ENCODE assay signal across 8 mouse cellular contexts in genomic region chr11:118355640-118356039, GRCm38 (mm10). TPM values are rescaled to one million over a fixed set of nuclear protein-coding genes. Genes with fewer than 3 reads are reported as not detected.
DNase-seq lines count a peak whose midpoint lies in the region; ATAC-seq and TF ChIP-seq lines count a peak whose summit lies in the region.

Gene Timp2 (minus strand): TSS chr11:118355740.

- 23% methylated on average over 6 of the region's 6 CpGs for WGBS in forebrain, embryonic 14.5 days
- 27% methylated on average over 6 of the region's 6 CpGs for WGBS in hindbrain, embryonic 13.5 days
- WGBS in liver, embryonic 15.5 days (ENCODE audit: insufficient replicate concordance): 44% methylated on average over 6 of the region's 6 CpGs

- no peak for TF ChIP-seq EP300 in CH12.LX (IDR thresholded peaks at IDR 0.05; ENCODE audit: low read length)

- peak within 1 kb of the TSS; percentile 2; the same call in 1 of the 2 replicates for H3K9ac ChIP-seq in CH12.LX (ENCODE audit: insufficient read depth, low read depth)
- H3K9ac ChIP-seq in forebrain, embryonic 14.5 days (ENCODE audit: low read length): peak within 1 kb of the TSS; percentile 96
- H3K9ac ChIP-seq in hindbrain, embryonic 13.5 days: peak within 1 kb of the TSS; percentile 92
- H3K9ac ChIP-seq in liver, embryonic 15.5 days: peak within 1 kb of the TSS; percentile 49

- H3K79me2 ChIP-seq in CH12.LX (replicated peaks; ENCODE audit: control insufficient read depth, extremely low read depth, insufficient read depth, poor library complexity, severe bottlenecking): no peaks in the 10 kb centered on the region

- in situ Hi-C loops in CH12.LX (cut with MboI; ENCODE audit: low pct_ligation_motif_present, low pct_unique_long_range_greater_than_20kb, low sequenced_read_pairs): no loop called here

- peak within 1 kb of the TSS; percentile 83 for H3K4me2 ChIP-seq in CH12.LX (ENCODE audit: insufficient read depth, low read depth, poor library complexity, severe bottlenecking)
- peak within 1 kb of the TSS; percentile 83 for H3K4me2 ChIP-seq in forebrain, embryonic 14.5 days (ENCODE audit: low read length)
- H3K4me2 ChIP-seq in hindbrain, embryonic 13.5 days: peak within 1 kb of the TSS; percentile 84
- peak within 1 kb of the TSS; percentile 73 for H3K4me2 ChIP-seq in liver, embryonic 15.5 days

- H3K27ac ChIP-seq in CH12.LX (ENCODE audit: insufficient read depth, low read depth): no peak within 1 kb of the TSS
- peak within 1 kb of the TSS; percentile 90 for H3K27ac ChIP-seq in forebrain, embryonic 14.5 days (ENCODE audit: low read depth, low read length)
- H3K27ac ChIP-seq in hindbrain, embryonic 13.5 days: peak within 1 kb of the TSS; percentile 92
- H3K27ac ChIP-seq in liver, embryonic 15.5 days (replicated peaks): no peak within 1 kb of the TSS

- no peak for TF ChIP-seq CTCF in CH12.LX (conservative IDR thresholded peaks at IDR 0.05 in 1 of 2, IDR thresholded peaks at IDR 0.05 in 1 of 2; ENCODE audit: low read depth in 2 of 2, low read length in 2 of 2)

- no peaks in the 10 kb centered on the region for H3K9me3 ChIP-seq in CH12.LX (replicated peaks; ENCODE audit: low read length)
- H3K9me3 ChIP-seq in forebrain, embryonic 14.5 days (replicated peaks; ENCODE audit: control insufficient read depth, low read length): no peaks in the 10 kb centered on the region
- no peaks in the 10 kb centered on the region for H3K9me3 ChIP-seq in hindbrain, embryonic 13.5 days
- H3K9me3 ChIP-seq in liver, embryonic 15.5 days (replicated peaks): no peaks in the 10 kb centered on the region

- ATAC-seq in forebrain, embryonic 14.5 days: no peak
- no peak; the same call in 1 of the 2 replicates for ATAC-seq in hindbrain, embryonic 13.5 days (ENCODE audit: low FRiP score)
- no peak for ATAC-seq in liver, embryonic 15.5 days (ENCODE audit: insufficient read depth)

- DNase-seq in adrenal gland, adult 18-20 months (ENCODE audit: low spot score in 2 of 2): no peak
- DNase-seq in adrenal gland, adult (ENCODE audit: inconsistent age in 2 of 2, low spot score in 1 of 2): no peak
- DNase-seq in CH12.LX (ENCODE audit: extremely low read depth) (no peak), adipocyte (ENCODE audit: low spot score) (no peak)
- DNase-seq in forebrain, embryonic 14.5 days (ENCODE audit: low spot score): no peak
- DNase-seq in right cerebral cortex, postnatal 14 days: no peak

- TF ChIP-seq POLR2A in CH12.LX (IDR thresholded peaks at IDR 0.05; ENCODE audit: low read depth, low read length): no peak

- no peak for TF ChIP-seq RAD21 in CH12.LX (IDR thresholded peaks at IDR 0.05; ENCODE audit: low read depth, low read length)

- no peaks in the 10 kb centered on the region for H3K36me3 ChIP-seq in CH12.LX (replicated peaks in 1 of 2; ENCODE audit: control insufficient read depth in 1 of 2, insufficient read depth in 1 of 2, low read length in 1 of 2)
- H3K36me3 ChIP-seq in forebrain, embryonic 14.5 days (ENCODE audit: control insufficient read depth, insufficient read depth, low read length): no peaks in the 10 kb centered on the region
- no peaks in the 10 kb centered on the region for H3K36me3 ChIP-seq in hindbrain, embryonic 13.5 days
- no peaks in the 10 kb centered on the region for H3K36me3 ChIP-seq in liver, embryonic 15.5 days (replicated peaks)

- dilution Hi-C loops in CH12.LX (cut with MboI; ENCODE audit: extremely low pct_ligation_motif_present, extremely low pct_unique_long_range_greater_than_20kb, low sequenced_read_pairs): no loop called here

- peak within 1 kb of the TSS in 2 of 3 experiments; percentile 21 to 33 for H3K4me3 ChIP-seq in CH12.LX (replicated peaks in 1 of 3; ENCODE audit: low read depth in 2 of 3, low read length in 2 of 3, poor library complexity in 1 of 3)
- peak within 1 kb of the TSS; percentile 78 for H3K4me3 ChIP-seq in forebrain, embryonic 14.5 days (ENCODE audit: low read depth, low read length)
- peak within 1 kb of the TSS; percentile 82 for H3K4me3 ChIP-seq in hindbrain, embryonic 13.5 days
- H3K4me3 ChIP-seq in liver, embryonic 15.5 days (replicated peaks): peak within 1 kb of the TSS; percentile 54

- H3K27me3 ChIP-seq in CH12.LX (replicated peaks): peaks cover 50% of the 10 kb centered on the region
- no peaks in the 10 kb centered on the region for H3K27me3 ChIP-seq in forebrain, embryonic 14.5 days (replicated peaks; ENCODE audit: control insufficient read depth, insufficient read depth, low read length)
- no peaks in the 10 kb centered on the region for H3K27me3 ChIP-seq in hindbrain, embryonic 13.5 days
- H3K27me3 ChIP-seq in liver, embryonic 15.5 days: peaks cover 36% of the 10 kb centered on the region

- H3K4me1 ChIP-seq in CH12.LX (ENCODE audit: control insufficient read depth in 1 of 2, insufficient read depth in 2 of 2): peaks cover 2 to 11% of the 10 kb centered on the region in 2 experiments; a peak in 2 of 4 replicates
- H3K4me1 ChIP-seq in forebrain, embryonic 14.5 days (ENCODE audit: control insufficient read depth, insufficient read depth, low read length): peaks cover 19% of the 10 kb centered on the region; the same call in 1 of the 2 replicates
- H3K4me1 ChIP-seq in hindbrain, embryonic 13.5 days (replicated peaks): peaks cover 38% of the 10 kb centered on the region
- H3K4me1 ChIP-seq in liver, embryonic 15.5 days (replicated peaks): peaks cover 9% of the 10 kb centered on the region; the same call in 1 of the 2 replicates

TF ChIP-seq in CH12.LX, 34 proteins besides CTCF, POLR2A, EP300 and RAD21:
- TF ChIP-seq ZNF384 (IDR thresholded peaks at IDR 0.05; ENCODE audit: low read depth, low read length) (no peak), JUN (IDR thresholded peaks at IDR 0.05; ENCODE audit: insufficient read depth, low read depth, low read length) (no peak), MAFK (IDR thresholded peaks at IDR 0.05; ENCODE audit: insufficient replicate concordance, low read length) (no peak), TCF12 (IDR thresholded peaks at IDR 0.05; ENCODE audit: low read depth, low read length) (no peak), MAZ (IDR thresholded peaks at IDR 0.05; ENCODE audit: low read depth, low read length) (no peak), RCOR1 (conservative IDR thresholded peaks at IDR 0.05; ENCODE audit: low read depth, low read length) (no peak), JUND (conservative IDR thresholded peaks at IDR 0.05; ENCODE audit: low read depth, low read length) (no peak), USF1 (IDR thresholded peaks at IDR 0.05; ENCODE audit: low read depth, low read length) (no peak), POLR2AphosphoS2 (IDR thresholded peaks at IDR 0.05; ENCODE audit: low read depth, low read length) (no peak), ETS1 (conservative IDR thresholded peaks at IDR 0.05; ENCODE audit: low read depth, low read length) (no peak), MYC (IDR thresholded peaks at IDR 0.05; ENCODE audit: low read depth, low read length) (no peak), E2F4 (IDR thresholded peaks at IDR 0.05; ENCODE audit: insufficient replicate concordance, low read depth, low read length) (no peak), GABPA (IDR thresholded peaks at IDR 0.05; ENCODE audit: insufficient replicate concordance, low read depth, low read length) (no peak), TBP (conservative IDR thresholded peaks at IDR 0.05; ENCODE audit: low read depth, low read length) (no peak), MXI1 (IDR thresholded peaks at IDR 0.05; ENCODE audit: low read depth, low read length) (no peak), USF2 (conservative IDR thresholded peaks at IDR 0.05; ENCODE audit: low read depth, low read length) (no peak), IRF4 (IDR thresholded peaks at IDR 0.05; ENCODE audit: low read depth, low read length) (no peak), MEF2A (IDR thresholded peaks at IDR 0.05; ENCODE audit: borderline replicate concordance, low read depth, low read length) (no peak), MAX (IDR thresholded peaks at IDR 0.05; ENCODE audit: low read length) (no peak)

RNA-seq across cellular contexts. Expression of gene Timp2, which starts in this region (rescaled TPM):
- total RNA-seq in adrenal gland, adult 18-20 months (2021): 100 to 1,000 TPM in 1 of 2 experiments, 10 to 100 TPM in 1; 95.5 to 246 TPM
- total RNA-seq in CH12.LX (2012; rRNA removed): 0.34 and 0.38 TPM in 2 replicates
- 0.12 TPM in 1 of 2 replicates, not detected in the other for total RNA-seq in CH12.LX (2014; rRNA removed)
- 0.57 TPM in 1 of 2 replicates, not detected in the other for polyA plus RNA-seq in CH12.LX (2012; ENCODE audit: insufficient read length, low read depth)
- polyA plus RNA-seq in forebrain, embryonic 14.5 days (2014; fragmentation: Nextera tagmentation; extraction: Ambion mirVana): 62.9 and 71.7 TPM in 2 replicates
- polyA plus RNA-seq in hindbrain, embryonic 13.5 days (2015; fragmentation: Nextera tagmentation; extraction: Ambion mirVana): 45.7 and 48.1 TPM in 2 replicates
- polyA plus RNA-seq in liver, embryonic 15.5 days (2015; fragmentation: Nextera tagmentation; extraction: Ambion mirVana): 5.8 and 5.9 TPM in 2 replicates

Comparison
In these comparisons a context has a peak if more than half of its experiments do, and no peak if none do; other contexts are left out.
1. RNA of gene Timp2 (total RNA-seq): 95.5 to 246 TPM in adrenal gland, adult 18-20 months; 0.12 to 0.38 TPM in CH12.LX; every median in the first group is over 10 times any median in the second.
2. H3K27ac ChIP-seq: peak in forebrain, embryonic 14.5 days (single experiment) and hindbrain, embryonic 13.5 days (single experiment); none in CH12.LX (single experiment) and liver, embryonic 15.5 days (single experiment).
3. H3K4me3 ChIP-seq: peak in every context shown above with its lines; median percentile 82 in hindbrain, embryonic 13.5 days; 78 in forebrain, embryonic 14.5 days; 54 in liver, embryonic 15.5 days; 27 in CH12.LX.
4. H3K9ac ChIP-seq: peak in every context shown above with its lines; median percentile 96 in forebrain, embryonic 14.5 days; 92 in hindbrain, embryonic 13.5 days; 49 in liver, embryonic 15.5 days; 2 in CH12.LX.
5. Peak in every context shown above with its lines, with median percentiles within 50 percentile points of each other: H3K4me2 ChIP-seq.